Mouse (Mus musculus) activated CD4-positive, CD25-positive, alpha-beta regulatory T cell, adult 9 weeks (primary cell): ENCODE measurements around the gene Actr1a. TPM values are rescaled to one million over a fixed set of nuclear protein-coding genes. Genes with fewer than 3 reads are reported as not detected.

Experiments
- polyA plus RNA-seq: library from polyadenylated mRNA; unstranded; fragments of 100-300 nt; shearing (Covaris generic); gene quantifications from one replicate; pipeline ENCODE4 v1.2.1, GENCODE M21; 2017

Actr1a gene
- 112 TPM for polyA plus RNA-seq

DNA sequence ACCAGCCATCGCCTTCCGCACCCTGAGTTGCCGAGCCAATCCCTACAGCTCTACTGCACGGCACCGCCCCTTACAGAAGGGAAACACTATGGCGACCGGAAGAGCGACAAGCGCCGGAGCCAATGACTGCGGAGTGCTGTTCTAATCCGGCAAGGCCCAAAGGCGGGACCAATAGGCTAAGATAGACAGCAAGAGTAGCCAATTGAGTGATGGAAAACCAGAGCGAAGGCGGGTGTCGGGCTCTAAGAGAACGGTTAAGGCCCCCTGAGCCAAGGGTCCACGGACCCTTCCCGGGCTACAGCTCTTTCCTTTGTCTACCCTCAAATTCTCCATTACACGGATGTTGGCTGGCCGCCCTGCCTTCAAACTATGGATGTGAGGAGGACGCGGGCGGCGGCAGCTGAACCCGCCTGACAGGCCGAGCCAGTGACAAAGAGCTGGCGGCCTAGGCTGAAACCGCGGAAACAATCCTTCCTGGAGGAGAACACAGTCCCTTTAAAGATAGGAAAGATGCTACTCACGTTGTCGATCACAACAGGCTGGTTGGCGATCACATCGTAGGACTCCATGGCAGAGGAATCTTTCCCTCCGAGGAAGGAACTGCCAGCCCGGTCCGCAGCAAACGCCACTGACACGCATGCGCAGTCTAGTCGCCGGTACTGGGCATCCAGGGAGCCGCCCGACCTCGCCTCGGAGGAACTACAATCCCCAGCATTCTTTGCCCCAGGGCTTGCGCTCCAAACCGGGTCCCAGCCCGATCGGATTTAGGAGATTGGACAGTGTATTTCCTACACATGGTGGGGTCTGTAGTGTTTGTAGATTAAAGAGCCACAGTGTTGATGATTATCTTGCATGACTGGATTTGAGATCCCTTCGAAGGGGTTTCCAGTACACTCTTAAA is at the start of gene Actr1a:
Actr1a (minus strand) TSS at position 640 of the 901 bp plus-strand sequence.

DNA sequence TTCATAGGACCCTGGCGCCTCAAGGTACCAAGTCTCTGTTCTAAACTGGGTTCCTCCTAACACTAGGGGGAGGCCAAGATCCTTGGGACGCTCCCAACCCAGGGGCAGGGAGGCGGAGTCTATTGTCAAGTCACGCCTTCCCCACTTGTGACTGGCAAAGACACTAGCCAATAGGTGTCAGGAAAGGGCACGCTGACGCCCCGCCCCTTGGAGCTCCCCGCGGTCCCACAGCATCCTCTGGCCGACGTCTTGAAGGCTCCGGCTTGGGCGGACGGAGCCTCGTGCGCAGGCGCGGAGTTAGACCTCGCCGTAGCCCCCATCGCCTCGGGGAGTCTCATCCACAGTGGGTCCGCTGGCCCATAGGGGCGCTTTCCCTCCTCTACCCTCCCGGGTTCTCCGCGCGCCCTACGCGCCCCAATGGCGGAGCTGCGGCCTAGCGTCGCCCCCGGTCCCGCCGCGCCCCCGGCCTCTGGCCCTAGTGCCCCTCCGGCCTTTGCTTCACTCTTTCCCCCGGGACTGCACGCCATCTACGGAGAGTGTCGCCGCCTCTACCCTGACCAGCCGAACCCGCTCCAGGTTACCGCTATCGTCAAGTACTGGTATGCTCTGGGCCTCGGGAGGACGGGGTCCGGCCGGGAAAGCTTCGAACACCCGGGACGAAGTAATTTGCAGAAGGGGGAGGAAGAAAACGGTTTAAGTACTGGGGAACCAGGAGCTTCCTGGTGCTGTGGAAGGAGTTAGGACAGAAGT is 1.3 kb upstream of the Actr1a start, which contains the start of gene Sufu:
Sufu (plus strand) TSS at position 211 of the 750 bp plus-strand sequence.

DNA sequence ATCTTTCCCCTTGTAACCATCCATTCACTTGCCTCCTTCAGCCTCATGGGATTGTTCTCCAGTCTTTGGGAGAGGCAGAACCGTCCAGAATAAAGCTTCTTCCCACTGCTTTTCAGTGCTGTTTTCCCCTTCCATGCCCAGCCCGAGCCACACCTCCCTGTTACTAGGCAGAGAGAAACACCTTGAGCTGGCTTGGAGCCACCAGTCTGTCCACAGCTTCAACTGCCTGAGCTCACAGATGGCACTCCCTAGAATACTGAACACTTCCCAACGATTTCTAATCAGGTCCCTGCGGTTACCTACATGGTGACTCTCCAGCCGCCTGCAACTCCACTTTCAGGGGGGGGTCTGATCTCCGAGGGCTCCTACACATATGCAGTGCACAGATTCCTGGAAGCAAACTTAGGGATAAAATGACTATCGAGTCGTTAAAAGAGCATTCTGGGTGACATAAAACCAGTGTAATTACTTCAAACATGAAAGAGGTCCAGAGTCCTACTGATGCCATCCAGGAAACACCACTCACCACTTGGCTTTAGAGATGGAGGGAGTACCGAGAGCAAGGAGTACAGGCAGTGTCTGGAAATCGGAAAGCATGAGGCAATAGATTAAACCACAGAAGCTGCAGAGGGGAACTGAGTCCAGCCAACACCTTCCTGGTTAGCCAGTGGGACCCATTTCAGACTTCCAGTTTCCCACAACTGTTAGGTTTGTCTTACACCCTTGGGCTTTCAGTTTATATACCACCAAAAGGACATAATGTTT is 45.2 kb downstream of the Actr1a start, which contains the start of gene 2310034G01Rik:
2310034G01Rik (minus strand) TSS at position 135 of the 765 bp plus-strand sequence.

DNA sequence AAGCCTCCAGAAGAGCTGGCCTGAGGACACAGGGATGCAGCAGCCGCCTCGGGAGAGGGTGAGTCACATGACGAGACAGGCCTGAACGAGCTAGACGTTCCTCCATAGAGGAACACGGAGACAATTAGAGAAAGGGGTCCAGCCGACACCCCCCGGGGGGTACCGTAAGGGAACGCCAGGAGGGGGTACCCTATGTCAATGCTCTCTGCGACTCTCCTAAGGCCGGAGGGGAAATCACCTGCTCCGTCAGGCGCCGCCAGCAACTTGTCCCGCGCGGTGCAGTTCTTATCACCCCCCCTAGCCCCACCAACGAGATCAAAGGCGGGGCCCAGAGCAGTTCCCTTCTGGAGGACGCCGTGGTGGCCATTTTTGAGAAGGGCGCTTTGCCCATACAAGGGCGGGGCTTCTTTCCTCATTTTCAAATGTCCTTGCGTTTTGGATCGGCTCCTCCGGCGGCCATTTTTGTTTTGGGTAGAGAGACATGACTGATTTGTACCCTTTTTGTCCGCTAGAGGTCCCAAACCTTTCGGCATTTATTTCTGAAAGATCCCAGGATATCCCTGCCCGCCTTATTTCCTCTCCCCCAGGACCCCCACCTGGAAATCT is 57.1 kb downstream of the Actr1a start, which contains the start of gene Cuedc2:
Cuedc2 (minus strand) TSS at position 372 of the 606 bp plus-strand sequence.

DNA sequence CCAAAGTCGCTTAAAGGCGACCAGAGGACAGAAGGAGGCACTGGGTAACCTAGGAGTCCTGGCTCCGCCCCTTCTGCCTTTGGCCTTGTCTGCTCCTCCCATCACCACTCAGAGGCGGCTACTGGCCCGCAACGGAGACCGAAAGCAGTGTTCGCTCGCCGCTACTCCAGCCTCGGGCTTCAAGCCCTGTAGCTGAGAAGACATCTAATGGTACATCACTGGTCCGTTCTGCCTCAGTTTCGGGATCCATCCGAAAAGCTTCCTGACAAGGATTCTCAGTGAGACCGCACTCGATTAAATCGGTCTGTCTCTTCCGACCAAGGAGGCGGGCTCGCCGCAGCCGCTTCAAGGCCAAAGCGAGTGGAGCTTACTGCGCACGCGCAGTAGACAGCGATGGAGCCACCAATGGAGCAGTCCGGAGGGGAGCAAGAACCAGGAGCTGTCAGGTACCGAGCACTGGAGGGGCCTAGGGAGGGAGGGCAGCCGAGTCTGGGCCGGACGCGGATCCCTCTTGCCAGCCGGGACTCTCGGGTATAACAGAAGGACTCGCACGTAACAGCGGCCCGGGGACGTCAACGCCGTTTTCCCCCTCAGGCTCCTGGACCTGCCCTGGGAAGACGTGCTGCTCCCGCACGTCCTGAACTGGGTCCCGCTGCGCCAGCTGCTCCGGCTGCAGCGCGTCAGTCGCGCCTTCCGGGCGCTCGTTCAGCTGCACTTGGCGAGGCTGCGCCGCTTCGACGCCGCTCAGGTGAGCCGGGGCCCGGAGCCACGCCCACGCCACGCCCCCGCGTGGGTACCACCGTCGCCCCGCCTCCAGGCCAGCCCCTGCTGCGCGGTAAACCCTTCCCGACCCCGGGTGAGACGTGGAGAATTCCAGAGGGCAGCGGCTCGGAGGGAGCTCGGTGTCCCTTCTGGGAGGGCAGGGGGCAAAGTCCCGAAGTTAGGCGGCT is 67.2 kb downstream of the Actr1a start, which contains the start of gene Fbxl15:
Fbxl15 (plus strand) TSS at position 104 of the 950 bp plus-strand sequence.

Other genes starting within 250 kb of the Actr1a start
- not detected for gene Pitx3, start 247.4 kb downstream of the Actr1a start, polyA plus RNA-seq
- gene Gbf1, start 243.2 kb downstream of the Actr1a start, polyA plus RNA-seq: 83.0 TPM
- 78.0 TPM for gene Nfkb2, start 91.4 kb downstream of the Actr1a start, polyA plus RNA-seq
- gene Psd, start 68.6 kb downstream of the Actr1a start, polyA plus RNA-seq: 8.2 TPM
- 5.4 TPM for gene Fbxl15, start 67.6 kb downstream of the Actr1a start, polyA plus RNA-seq
- gene Cuedc2, start 57.0 kb downstream of the Actr1a start, polyA plus RNA-seq: 53.1 TPM
- 10.4 TPM for gene Mfsd13a, start 54.6 kb downstream of the Actr1a start, polyA plus RNA-seq
- 0.79 TPM for gene 2310034G01Rik, start 45.4 kb downstream of the Actr1a start, polyA plus RNA-seq
- 38.2 TPM for gene Sufu, start 1.1 kb upstream of the Actr1a start, polyA plus RNA-seq
- 31.6 TPM for gene Trim8, start 106.0 kb upstream of the Actr1a start, polyA plus RNA-seq
- 22.9 TPM for gene Arl3, start 177.4 kb upstream of the Actr1a start, polyA plus RNA-seq
- 11.2 TPM for gene Sfxn2, start 177.6 kb upstream of the Actr1a start, polyA plus RNA-seq
- 73.7 TPM for gene Wbp1l, start 203.3 kb upstream of the Actr1a start, polyA plus RNA-seq